Mouse (Mus musculus) thymus, adult 2 months (tissue): ENCODE measurements around the gene Armc10.

ENCODE experiments used
- CTCF ChIP-seq: fragments of 200-500 bp; IDR thresholded peaks from 2 replicates; pipeline ENCODE4 v1.5.1; 2012; ENCODE audit warnings: mild to moderate bottlenecking, control low read depth, low read length, moderate library complexity, borderline replicate concordance; ENCODE audit not compliant: control insufficient read depth, poor library complexity, insufficient read depth; ENCODE audit errors: extremely low read depth
- POLR2A ChIP-seq: fragments of 200-500 bp; IDR thresholded peaks from 2 replicates; pipeline ENCODE4 v1.6.1; 2012; ENCODE audit warnings: mild to moderate bottlenecking, low read length, control low read depth, moderate library complexity; ENCODE audit not compliant: control insufficient read depth, poor library complexity, insufficient read depth; ENCODE audit errors: extremely low read depth

DNA sequence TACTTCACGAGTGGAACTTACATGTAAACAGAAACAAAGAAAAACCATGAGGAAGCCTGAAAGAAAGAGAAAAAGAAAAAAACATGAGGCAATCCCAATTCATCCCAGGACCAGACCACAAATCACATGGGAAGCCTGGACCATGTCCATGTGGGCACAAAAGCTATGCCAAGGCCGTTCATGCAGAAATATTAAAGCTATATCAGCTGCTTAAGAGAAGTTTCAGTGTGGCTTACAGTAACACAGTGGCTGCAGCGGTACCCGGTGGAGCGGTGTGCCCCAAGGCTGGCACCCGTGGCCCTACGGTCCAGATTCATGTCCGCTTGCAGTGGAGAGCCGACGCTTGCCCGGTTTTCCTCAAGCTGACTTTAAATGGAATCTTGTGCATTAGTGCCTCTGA is 17.5 kb downstream of the Armc10 start:
- TF ChIP-seq POLR2A (no peak), CTCF (no peak)
